Mouse (Mus musculus): ENCODE measurements around the gene C2cd2l. TPM values are rescaled to one million over a fixed set of nuclear protein-coding genes. Genes with fewer than 3 reads are reported as not detected.
"Not testable (repeated sequence)": the region's sequence is repeated elsewhere in the genome, so short reads cannot be mapped to it uniquely, and the experiment has no call there.

The C2cd2l gene
- total and polyA plus RNA-seq, 2 experiments from 2014 or later: 22.6 to 57.1 TPM

- H3K4me3 ChIP-seq (ENCODE audit: low read depth, low read length): peak overlapping the region; percentile 82
- H3K36me3 ChIP-seq (ENCODE audit: insufficient read depth, low read length): peaks cover 5% of the 10 kb centered on the region; the same call in 1 of the 2 replicates
- 0 out of 2 replicates have a peak, but pooled peaks cover 8% of the 10 kb centered on the region for H3K4me1 ChIP-seq (ENCODE audit: insufficient read depth, low read length)
- ATAC-seq (ENCODE audit: low FRiP score): peak; percentile 91
- under 1% methylated on average over 36 of the region's 38 CpGs for WGBS
- H3K27me3 ChIP-seq (ENCODE audit: insufficient read depth, low read length): no peaks in the 10 kb centered on the region
- peak overlapping the region; percentile 90 for H3K4me2 ChIP-seq (ENCODE audit: low read depth, low read length, poor library complexity, severe bottlenecking)
- TF ChIP-seq CTCF (IDR thresholded peaks at IDR 0.05): no peak
- peak overlapping the region; percentile 82 for H3K27ac ChIP-seq (ENCODE audit: low read depth, low read length)
- DNase-seq (ENCODE audit: low spot score): peak; percentile 93
- H3K9ac ChIP-seq (replicated peaks; ENCODE audit: low read length, poor library complexity, severe bottlenecking): peak overlapping the region; percentile 78
- H3K9me3 ChIP-seq (ENCODE audit: low read length): no peaks in the 10 kb centered on the region
These were observed 6.4 kb upstream of the C2cd2l start for GRCm38 (mm10) chr9:44326371-44327063.

GRCm38 (mm10) chr9:44325768-44326370 is 5.8 kb upstream of the C2cd2l start, which contains the start of gene Dpagt1:
Gene Dpagt1 (plus strand): TSS chr9:44326019.
- TF ChIP-seq CTCF (IDR thresholded peaks at IDR 0.05): no peak

GRCm38 (mm10) chr9:44325032-44325767 is 5.1 kb upstream of the C2cd2l start:
- not testable (repeated sequence) for H3K4me3 ChIP-seq (ENCODE audit: low read depth, low read length); H3K27me3 ChIP-seq (ENCODE audit: insufficient read depth, low read length); ATAC-seq (ENCODE audit: low FRiP score); H3K9ac ChIP-seq (replicated peaks; ENCODE audit: low read length, poor library complexity, severe bottlenecking); H3K36me3 ChIP-seq (ENCODE audit: insufficient read depth, low read length); DNase-seq (ENCODE audit: low spot score); H3K9me3 ChIP-seq (ENCODE audit: low read length); H3K4me1 ChIP-seq (ENCODE audit: insufficient read depth, low read length)
- Histone ChIP-seq H3K27ac (ENCODE audit: low read depth, low read length) (peak overlapping the region; percentile 82), H3K4me2 (ENCODE audit: low read depth, low read length, poor library complexity, severe bottlenecking) (peak overlapping the region; percentile 90)
- 64% methylated on average over 7 of the region's 8 CpGs for WGBS

More at GRCm38 (mm10) chr9:44325768-44326370, 5.8 kb upstream of the C2cd2l start, which contains the start of gene Dpagt1:
- peak within 1 kb of the TSS; percentile 82 for H3K27ac ChIP-seq (ENCODE audit: low read depth, low read length)
- peak within 1 kb of the TSS; percentile 78 for H3K9ac ChIP-seq (replicated peaks; ENCODE audit: low read length, poor library complexity, severe bottlenecking)
- H3K4me3 ChIP-seq (ENCODE audit: low read depth, low read length): peak within 1 kb of the TSS; percentile 82
- H3K9me3 ChIP-seq (ENCODE audit: low read length): no peaks in the 10 kb centered on the region
- H3K4me1 ChIP-seq (ENCODE audit: insufficient read depth, low read length): peaks cover 8% of the 10 kb centered on the region; the same call in 1 of the 2 replicates
- H3K36me3 ChIP-seq (ENCODE audit: insufficient read depth, low read length): peaks cover 3% of the 10 kb centered on the region; the same call in 1 of the 2 replicates
- peak; percentile 42; the same call in 1 of the 2 replicates for ATAC-seq (ENCODE audit: low FRiP score)
- 3% methylated on average over 12 of the region's 12 CpGs for WGBS
- DNase-seq (ENCODE audit: low spot score): no peak
- H3K27me3 ChIP-seq (ENCODE audit: insufficient read depth, low read length): no peaks in the 10 kb centered on the region
- H3K4me2 ChIP-seq (ENCODE audit: low read depth, low read length, poor library complexity, severe bottlenecking): peak within 1 kb of the TSS; percentile 90

GRCm38 (mm10) chr9:44324147-44324546 is 4.1 kb upstream of the C2cd2l start:
- Histone ChIP-seq H3K9ac (replicated peaks; ENCODE audit: low read length, poor library complexity, severe bottlenecking) (no peak overlapping the region), H3K27me3 (ENCODE audit: insufficient read depth, low read length) (no peaks in the 10 kb centered on the region), H3K4me1 (ENCODE audit: insufficient read depth, low read length) (peaks cover 8% of the 10 kb centered on the region; the same call in 1 of the 2 replicates), H3K4me3 (ENCODE audit: low read depth, low read length) (no peak overlapping the region), H3K27ac (ENCODE audit: low read depth, low read length) (no peak overlapping the region), H3K9me3 (ENCODE audit: low read length) (no peaks in the 10 kb centered on the region), H3K36me3 (ENCODE audit: insufficient read depth, low read length) (no peaks in the 10 kb centered on the region), H3K4me2 (ENCODE audit: low read depth, low read length, poor library complexity, severe bottlenecking) (no peak overlapping the region)
- no peak for TF ChIP-seq CTCF (IDR thresholded peaks at IDR 0.05)
- 89% methylated on average over 6 of the region's 6 CpGs for WGBS
- ATAC-seq (ENCODE audit: low FRiP score) (no peak), DNase-seq (ENCODE audit: low spot score) (no peak)

- not testable (repeated sequence) for ATAC-seq (ENCODE audit: low FRiP score); H3K4me2 ChIP-seq (ENCODE audit: low read depth, low read length, poor library complexity, severe bottlenecking); H3K27ac ChIP-seq (ENCODE audit: low read depth, low read length); H3K4me3 ChIP-seq (ENCODE audit: low read depth, low read length); H3K27me3 ChIP-seq (ENCODE audit: insufficient read depth, low read length); DNase-seq (ENCODE audit: low spot score); H3K9me3 ChIP-seq (ENCODE audit: low read length); H3K36me3 ChIP-seq (ENCODE audit: insufficient read depth, low read length); H3K9ac ChIP-seq (replicated peaks; ENCODE audit: low read length, poor library complexity, severe bottlenecking)
- WGBS: 51% methylated on average over 4 of the region's 4 CpGs
- peaks cover 12% of the 10 kb centered on the region for H3K4me1 ChIP-seq (ENCODE audit: insufficient read depth, low read length)
- TF ChIP-seq CTCF (IDR thresholded peaks at IDR 0.05): peak; percentile 12; the same call in 1 of the 2 replicates
These were observed 3.6 kb upstream of the C2cd2l start for GRCm38 (mm10) chr9:44323656-44324055.

Measured in midbrain, postnatal 0 days (tissue).